Mouse (Mus musculus) leukemia stem cell, adult 10-12 weeks (primary cell): ENCODE data around the gene Proser2. TPM values are rescaled to one million over a fixed set of nuclear protein-coding genes. Genes with fewer than 3 reads are reported as not detected.

ENCODE experiments used
- polyA plus RNA-seq: library from polyadenylated mRNA; stranded (reverse); fragments of >175 nt; gene quantifications from 2 replicates; pipeline ENCODE4 v1.2.3, GENCODE M21; 2012; ENCODE audit warnings: low replicate concordance

Proser2 gene
- polyA plus RNA-seq = 0.46 and 1.4 TPM in 2 replicates

DNA sequence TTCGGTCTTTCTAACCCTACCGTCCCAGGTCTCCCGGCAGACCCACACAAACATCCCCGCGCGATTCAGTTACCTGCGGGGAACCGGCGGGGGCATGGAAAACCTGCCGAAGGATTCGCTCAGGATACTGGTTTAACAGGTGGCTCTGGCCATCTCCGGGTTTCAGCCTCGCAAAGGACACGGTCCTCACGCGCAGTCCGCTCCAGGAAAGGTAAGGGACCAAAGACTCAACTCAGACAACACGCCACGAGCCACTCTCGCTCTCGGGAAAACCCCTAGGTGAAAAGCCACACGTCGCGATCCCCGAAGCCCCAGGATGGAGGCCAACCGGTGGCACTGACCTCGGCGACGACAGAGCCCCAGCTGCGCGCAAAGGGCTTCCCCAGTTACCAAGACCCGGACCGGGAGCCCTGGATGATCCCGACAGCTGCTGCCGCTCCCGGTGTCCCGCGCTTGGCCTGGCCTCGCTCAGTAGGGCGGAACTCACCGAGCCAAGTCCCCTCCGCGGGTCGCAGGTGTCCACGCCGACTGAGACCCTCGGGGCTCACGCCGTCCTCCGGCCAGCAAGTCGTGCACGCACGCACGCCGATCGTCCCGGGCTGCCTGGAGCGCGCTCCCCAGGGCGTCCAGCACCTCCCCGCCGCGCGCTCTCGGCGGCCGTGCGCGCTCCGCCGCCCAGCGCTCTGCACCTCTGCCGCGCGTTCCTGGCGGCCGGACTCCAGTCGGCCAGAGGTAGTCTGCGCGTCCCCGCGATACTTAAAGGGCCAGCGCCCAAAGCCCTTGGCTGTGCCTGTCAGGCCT lies at the start of gene Proser2:
Proser2 (minus strand) TSS at position 657 of the 801 bp plus-strand sequence.

Other genes starting within 250 kb of the Proser2 start
- 0.30 and 2.0 TPM in 2 replicates for gene Sec61a2, start 234.8 kb downstream of the Proser2 start, polyA plus RNA-seq
- gene Dhtkd1, start 187.4 kb downstream of the Proser2 start, polyA plus RNA-seq = 0.06 TPM in 1 of 2 replicates, not detected in the other
- 0.92 and 2.4 TPM in 2 replicates for gene Upf2, start 178.7 kb downstream of the Proser2 start, polyA plus RNA-seq
- 0.81 and 3.0 TPM in 2 replicates for gene Echdc3, start 82.8 kb upstream of the Proser2 start, polyA plus RNA-seq
- 17.1 and 19.2 TPM in 2 replicates for gene Usp6nl, start 192.5 kb upstream of the Proser2 start, polyA plus RNA-seq